Mouse (Mus musculus) embryonic facial prominence, embryonic 14.5 days (tissue): Measurements from ENCODE around the gene Plbd2. TPM values are rescaled to one million over a fixed set of nuclear protein-coding genes. Genes with fewer than 3 reads are reported as not detected.

Experiments
- ATAC-seq: fragments of 200-750 bp; cut with Nextera tagmentation; 2 replicates; pipeline ENCODE4 v1.8.0; 2017; ENCODE audit warnings: low read depth, moderate number of reproducible peaks, moderate TSS enrichment
- DNase-seq: peaks from one replicate; pipeline ENCODE4 v3.0.0-alpha.2; 2015; ENCODE audit warnings: low spot score
- H3K27ac ChIP-seq: fragments of 300-500 bp; sonication (generic); replicated peaks from 2 replicates; pipeline ENCODE4 v1.5.1; 2014; ENCODE audit warnings: low read depth, mild to moderate bottlenecking, low read length, moderate library complexity
- H3K27me3 ChIP-seq: fragments of 300-500 bp; sonication (generic); replicated peaks from 2 replicates; pipeline ENCODE4 v1.6.1; 2014; ENCODE audit warnings: low read length; ENCODE audit not compliant: control insufficient read depth, insufficient read depth
- H3K36me3 ChIP-seq: fragments of 300-500 bp; sonication (generic); 2 replicates; pipeline ENCODE4 v1.6.1; 2014; ENCODE audit warnings: low read length, mixed read lengths; ENCODE audit not compliant: control insufficient read depth, insufficient read depth
- H3K4me1 ChIP-seq: fragments of 300-500 bp; sonication (generic); 2 replicates; pipeline ENCODE4 v1.6.1; 2014; ENCODE audit warnings: antibody characterized with exemption, low read length; ENCODE audit not compliant: control insufficient read depth, insufficient read depth
- H3K4me2 ChIP-seq: fragments of 300-500 bp; sonication (generic); 2 replicates; pipeline ENCODE4 v1.6.1; 2014; ENCODE audit warnings: low read depth, mild to moderate bottlenecking, low read length, moderate library complexity, mixed read lengths
- H3K4me3 ChIP-seq: fragments of 300-500 bp; sonication (generic); 2 replicates; pipeline ENCODE4 v1.5.1; 2014; ENCODE audit warnings: low read depth, mild to moderate bottlenecking, low read length
- H3K9ac ChIP-seq: fragments of 300-500 bp; sonication (generic); 2 replicates; pipeline ENCODE4 v1.6.1; 2014; ENCODE audit warnings: low read depth, mild to moderate bottlenecking, low read length, moderate library complexity, mixed read lengths
- H3K9me3 ChIP-seq: fragments of 300-500 bp; sonication (generic); 2 replicates; pipeline ENCODE4 v1.6.1; 2016; ENCODE audit warnings: low read length; ENCODE audit not compliant: control insufficient read depth
- WGBS: fragments of 180-500 bp; shearing (Covaris S2); extraction: QIAGEN DNeasy Blood & Tissue Kit; methylation state at CpG from one replicate; pipeline ENCODE4 v1.1.7; 2014; 5-methylcytosine and 5-hydroxymethylcytosine counted together
- polyA plus RNA-seq: library from polyadenylated mRNA; unstranded; fragments of >200 nt; fragmentation: Nextera tagmentation; extraction: Ambion mirVana; gene quantifications from 2 replicates; pipeline ENCODE4 v1.2.1, GENCODE M21; 2014

Gene Plbd2
- polyA plus RNA-seq, 1 experiment from 2014 or later: 47.0 TPM

GRCm38 (mm10) chr5:120515451-120515850, 12.0 kb upstream of the Plbd2 start:
- Histone ChIP-seq H3K9ac (peak overlapping the region; percentile 37; the same call in 1 of the 2 replicates), H3K27me3 (0 out of 2 replicates have a peak, but pooled peaks cover 5% of the 10 kb centered on the region), H3K27ac (peak overlapping the region; percentile 68), H3K4me1 (peaks cover 19% of the 10 kb centered on the region), H3K4me3 (no peak overlapping the region), H3K36me3 (no peaks in the 10 kb centered on the region), H3K9me3 (no peaks in the 10 kb centered on the region), H3K4me2 (peak overlapping the region; percentile 18; the same call in 1 of the 2 replicates)
- no peak for DNase-seq
- WGBS: 69% methylated on average over 7 of the region's 7 CpGs
- ATAC-seq: no peak

DNA sequence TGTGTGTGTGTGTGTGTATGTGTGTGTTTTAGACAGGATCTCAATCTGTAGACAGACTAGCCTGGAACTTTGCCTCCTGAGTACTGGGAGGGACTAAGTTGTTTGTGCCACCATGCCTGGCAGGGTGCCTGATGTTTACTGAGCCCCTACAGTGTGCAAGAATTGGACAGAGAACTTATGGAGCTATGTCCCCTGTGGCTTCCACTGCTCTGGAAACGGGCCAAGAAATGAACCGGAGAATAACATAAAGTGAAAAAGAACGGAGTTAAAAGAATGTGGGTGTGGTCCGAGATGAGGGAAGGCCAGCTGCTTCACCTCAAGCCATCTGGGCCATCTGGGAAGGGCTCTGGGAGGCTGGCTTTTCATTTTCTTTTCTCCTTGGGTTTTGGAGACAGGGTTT, 11.3 kb upstream of the Plbd2 start:
- Histone ChIP-seq H3K4me1 (peaks cover 19% of the 10 kb centered on the region), H3K27me3 (0 out of 2 replicates have a peak, but pooled peaks cover 5% of the 10 kb centered on the region), H3K9me3 (no peaks in the 10 kb centered on the region), H3K4me3 (no peak overlapping the region), H3K4me2 (peak overlapping the region; percentile 18; the same call in 1 of the 2 replicates), H3K27ac (peak overlapping the region; percentile 68), H3K36me3 (no peaks in the 10 kb centered on the region), H3K9ac (0 out of 2 replicates have a peak overlapping the region, but pooled peaks have one; percentile 8)
- DNase-seq: peak; percentile 86
- 9% methylated on average over 4 of the region's 4 CpGs for WGBS
- ATAC-seq: 0 out of 2 replicates have a peak, but pooled peaks have one; percentile 26

DNA sequence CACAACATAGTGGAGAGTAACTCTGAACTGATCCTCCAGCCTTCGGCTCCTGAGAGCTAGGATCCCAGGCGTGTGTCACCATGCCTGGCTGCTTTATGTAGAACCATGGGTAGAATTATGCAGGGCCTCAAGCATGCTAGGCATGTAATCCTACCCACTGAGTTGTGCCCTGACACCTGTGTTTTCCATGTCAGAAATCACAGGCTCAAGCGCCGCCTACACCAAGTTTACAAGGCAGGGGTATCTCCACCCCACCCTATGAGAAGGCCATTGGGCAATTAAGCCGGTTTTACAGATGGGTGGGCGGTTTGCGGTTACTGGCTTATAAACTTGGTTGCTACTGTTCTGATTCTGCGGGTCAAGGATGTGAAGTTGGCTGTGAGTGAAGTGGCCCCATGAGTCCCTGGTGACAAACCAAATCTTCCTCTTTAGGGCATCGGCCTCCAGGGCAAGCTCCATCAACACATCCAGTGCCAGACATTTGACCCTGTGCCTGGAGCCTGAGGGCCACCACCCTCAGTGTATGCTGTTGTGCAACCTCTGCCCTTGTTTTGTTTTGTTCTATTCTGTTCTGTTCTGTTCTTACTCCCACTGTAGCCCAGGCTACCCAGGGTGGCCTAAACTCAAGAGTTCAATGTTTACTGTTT, 10.7 kb upstream of the Plbd2 start:
- H3K9me3 ChIP-seq: no peaks in the 10 kb centered on the region
- no peak overlapping the region for H3K4me3 ChIP-seq
- peak overlapping the region; percentile 68 for H3K27ac ChIP-seq
- peaks cover 19% of the 10 kb centered on the region for H3K4me1 ChIP-seq
- 0 out of 2 replicates have a peak, but pooled peaks cover 5% of the 10 kb centered on the region for H3K27me3 ChIP-seq
- peak; percentile 37 for ATAC-seq
- WGBS: 82% methylated on average over 9 of the region's 9 CpGs
- H3K9ac ChIP-seq: no peak overlapping the region
- no peak overlapping the region for H3K4me2 ChIP-seq
- peak; percentile 71 for DNase-seq
- no peaks in the 10 kb centered on the region for H3K36me3 ChIP-seq

DNA sequence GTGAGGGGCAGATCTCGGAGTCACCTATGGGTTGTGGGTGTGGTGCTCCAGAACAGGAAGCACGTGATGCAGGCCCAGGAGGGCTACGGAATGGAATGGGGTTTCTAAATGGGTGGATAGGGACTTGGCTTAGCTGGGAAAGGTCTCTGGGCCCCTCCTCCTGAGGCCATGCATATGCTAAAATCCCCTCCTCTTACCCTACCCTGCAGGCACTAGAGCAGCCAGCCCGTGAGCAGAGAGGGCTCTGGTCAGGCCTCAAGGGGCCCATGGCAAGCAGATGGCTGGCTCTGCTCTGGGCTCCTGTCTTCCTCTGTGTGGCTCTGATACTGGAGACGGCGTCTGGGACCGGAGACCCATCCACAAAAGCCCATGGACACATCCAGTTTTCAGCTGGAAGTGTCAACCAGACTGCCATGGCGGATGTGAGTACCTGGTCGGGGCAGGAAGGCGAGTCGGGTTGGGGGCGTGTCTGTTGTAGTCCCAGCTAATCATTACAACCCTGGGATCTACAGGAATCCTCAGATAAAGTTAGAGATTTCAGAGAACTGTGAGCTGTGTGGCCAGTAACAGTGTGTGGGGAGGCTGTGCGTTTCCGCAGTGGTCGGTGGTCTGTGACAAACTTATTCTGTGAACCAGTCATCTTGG, 9.6 kb upstream of the Plbd2 start:
- WGBS: 46% methylated on average over 14 of the region's 15 CpGs
- 0 out of 2 replicates have a peak, but pooled peaks cover 5% of the 10 kb centered on the region for H3K27me3 ChIP-seq
- H3K36me3 ChIP-seq: no peaks in the 10 kb centered on the region
- peaks cover 19% of the 10 kb centered on the region for H3K4me1 ChIP-seq
- H3K9me3 ChIP-seq: no peaks in the 10 kb centered on the region
- H3K4me2 ChIP-seq: 0 out of 2 replicates have a peak overlapping the region, but pooled peaks have one; percentile 7
- DNase-seq (no peak), ATAC-seq (no peak)
- H3K27ac ChIP-seq: no peak overlapping the region
- H3K9ac ChIP-seq: no peak overlapping the region
- H3K4me3 ChIP-seq: no peak overlapping the region

GRCm38 (mm10) chr5:120511643-120512220, 8.3 kb upstream of the Plbd2 start:
- Histone ChIP-seq H3K9me3 (no peaks in the 10 kb centered on the region), H3K4me1 (peaks cover 19% of the 10 kb centered on the region), H3K27ac (no peak overlapping the region), H3K9ac (peak overlapping the region; percentile 62), H3K27me3 (0 out of 2 replicates have a peak, but pooled peaks cover 5% of the 10 kb centered on the region), H3K36me3 (no peaks in the 10 kb centered on the region), H3K4me3 (peak overlapping the region; percentile 56), H3K4me2 (peak overlapping the region; percentile 73)
- 31% methylated on average over 13 of the region's 14 CpGs for WGBS
- DNase-seq: no peak
- ATAC-seq: no peak

- WGBS: under 1% methylated on average over 27 of the region's 36 CpGs
- peaks cover 19% of the 10 kb centered on the region for H3K4me1 ChIP-seq
- ATAC-seq: peak; percentile 85
These were observed 7.7 kb upstream of the Plbd2 start, which contains the start of gene Slc8b1 for GRCm38 (mm10) chr5:120510982-120511642. TSS of gene Slc8b1 (plus strand) at chr5:120511168.

GRCm38 (mm10) chr5:120507311-120507710, 3.9 kb upstream of the Plbd2 start:
- no peak overlapping the region for H3K27ac ChIP-seq
- no peaks in the 10 kb centered on the region for H3K9me3 ChIP-seq
- H3K4me3 ChIP-seq: no peak overlapping the region
- peaks cover 11% of the 10 kb centered on the region for H3K4me1 ChIP-seq
- DNase-seq (no peak), ATAC-seq (no peak)
- H3K27me3 ChIP-seq: 0 out of 2 replicates have a peak, but pooled peaks cover 5% of the 10 kb centered on the region
- no peak overlapping the region for H3K9ac ChIP-seq
- no peaks in the 10 kb centered on the region for H3K36me3 ChIP-seq
- no peak overlapping the region for H3K4me2 ChIP-seq
- 51% methylated on average over 4 of the region's 4 CpGs for WGBS

More at GRCm38 (mm10) chr5:120510982-120511642, 7.7 kb upstream of the Plbd2 start, which contains the start of gene Slc8b1:
- Histone ChIP-seq H3K9ac (peak within 1 kb of the TSS; percentile 62), H3K4me2 (peak within 1 kb of the TSS; percentile 73), H3K4me3 (peak within 1 kb of the TSS; percentile 56), H3K36me3 (no peaks in the 10 kb centered on the region), H3K9me3 (no peaks in the 10 kb centered on the region), H3K27me3 (0 out of 2 replicates have a peak, but pooled peaks cover 5% of the 10 kb centered on the region), H3K27ac (no peak within 1 kb of the TSS)
- DNase-seq: peak; percentile 94

GRCm38 (mm10) chr5:120506490-120506889, 3.1 kb upstream of the Plbd2 start:
- ATAC-seq (peak; percentile 7; the same call in 1 of the 2 replicates), DNase-seq (peak; percentile 68)
- Histone ChIP-seq H3K9ac (no peak overlapping the region), H3K4me2 (no peak overlapping the region), H3K36me3 (no peaks in the 10 kb centered on the region), H3K4me1 (peaks cover 12% of the 10 kb centered on the region), H3K27me3 (no peaks in the 10 kb centered on the region), H3K27ac (no peak overlapping the region), H3K4me3 (no peak overlapping the region), H3K9me3 (no peaks in the 10 kb centered on the region)
- 44% methylated on average over 9 of the region's 9 CpGs for WGBS
